Comparison of ENCODE assay signal across 28 mouse cellular contexts in genomic region chr11:19092967-19093745, GRCm38 (mm10).
DNase-seq lines count a peak whose midpoint lies in the region; ATAC-seq lines count a peak whose summit lies in the region.
"Had no signal": no experiment of that assay in that cellular context is flagged by ENCODE, and none has a peak within 500 bp of the region (broad histone marks: within the 10 kb centered on the region; RNA-seq: fewer than 3 reads in every experiment).

No protein-coding gene starts in this region.

- H3K27ac ChIP-seq in embryonic facial prominence, embryonic 11.5 days (replicated peaks; ENCODE audit: low read depth, low read length) = no peak overlapping the region
- H3K27ac ChIP-seq in embryonic facial prominence, embryonic 10.5 days (replicated peaks) = no peak overlapping the region
- no peak overlapping the region for H3K27ac ChIP-seq in forebrain, embryonic 13.5 days
- H3K27ac ChIP-seq in midbrain, embryonic 14.5 days (replicated peaks; ENCODE audit: low read depth, low read length) = no peak overlapping the region
- H3K27ac ChIP-seq in hindbrain, embryonic 12.5 days = no peak overlapping the region
- no peak overlapping the region for H3K27ac ChIP-seq in heart, embryonic 10.5 days
- H3K27ac ChIP-seq: heart, embryonic 13.5 days; hindbrain, embryonic 15.5 days; kidney, embryonic 15.5 days; layer of hippocampus, adult 2 months; liver, embryonic 12.5 days; neural tube, embryonic 15.5 days had no signal

- H3K9me3 ChIP-seq in embryonic facial prominence, embryonic 11.5 days (replicated peaks; ENCODE audit: control insufficient read depth, low read length) = no peaks in the 10 kb centered on the region
- no peaks in the 10 kb centered on the region for H3K9me3 ChIP-seq in embryonic facial prominence, embryonic 10.5 days
- no peaks in the 10 kb centered on the region for H3K9me3 ChIP-seq in forebrain, embryonic 13.5 days (replicated peaks)
- H3K9me3 ChIP-seq in midbrain, embryonic 14.5 days (ENCODE audit: control insufficient read depth, low read length) = no peaks in the 10 kb centered on the region
- H3K9me3 ChIP-seq in hindbrain, embryonic 12.5 days (replicated peaks) = no peaks in the 10 kb centered on the region
- no peaks in the 10 kb centered on the region for H3K9me3 ChIP-seq in heart, embryonic 10.5 days
- H3K9me3 ChIP-seq: heart, embryonic 13.5 days; hindbrain, embryonic 15.5 days; kidney, embryonic 15.5 days; liver, embryonic 12.5 days; neural tube, embryonic 15.5 days had no signal

- H3K4me1 ChIP-seq in embryonic facial prominence, embryonic 11.5 days (ENCODE audit: control insufficient read depth, insufficient read depth, low read length) = no peaks in the 10 kb centered on the region
- peaks cover 11% of the 10 kb centered on the region for H3K4me1 ChIP-seq in embryonic facial prominence, embryonic 10.5 days
- peaks cover 16% of the 10 kb centered on the region for H3K4me1 ChIP-seq in forebrain, embryonic 13.5 days
- 0 out of 2 replicates have a peak, but pooled peaks cover 2% of the 10 kb centered on the region for H3K4me1 ChIP-seq in midbrain, embryonic 14.5 days (ENCODE audit: control insufficient read depth, insufficient read depth, low read length)
- peaks cover 3% of the 10 kb centered on the region; the same call in 1 of the 2 replicates for H3K4me1 ChIP-seq in hindbrain, embryonic 12.5 days
- peaks cover 7% of the 10 kb centered on the region for H3K4me1 ChIP-seq in heart, embryonic 10.5 days
- H3K4me1 ChIP-seq: hindbrain, embryonic 15.5 days; kidney, embryonic 15.5 days; liver, embryonic 12.5 days; neural tube, embryonic 15.5 days had no signal

- no peaks in the 10 kb centered on the region for H3K36me3 ChIP-seq in embryonic facial prominence, embryonic 11.5 days (replicated peaks; ENCODE audit: control insufficient read depth, insufficient read depth, low read depth, low read length)
- no peaks in the 10 kb centered on the region for H3K36me3 ChIP-seq in embryonic facial prominence, embryonic 10.5 days (replicated peaks)
- no peaks in the 10 kb centered on the region for H3K36me3 ChIP-seq in forebrain, embryonic 13.5 days (ENCODE audit: poor library complexity, severe bottlenecking)
- no peaks in the 10 kb centered on the region for H3K36me3 ChIP-seq in midbrain, embryonic 14.5 days (ENCODE audit: control insufficient read depth, insufficient read depth, low read length)
- H3K36me3 ChIP-seq in hindbrain, embryonic 12.5 days = no peaks in the 10 kb centered on the region
- no peaks in the 10 kb centered on the region for H3K36me3 ChIP-seq in heart, embryonic 10.5 days
- H3K36me3 ChIP-seq: heart, embryonic 13.5 days; hindbrain, embryonic 15.5 days; kidney, embryonic 15.5 days; liver, embryonic 12.5 days; neural tube, embryonic 15.5 days had no signal

- no peak overlapping the region for H3K4me3 ChIP-seq in embryonic facial prominence, embryonic 11.5 days (ENCODE audit: low read depth, low read length)
- no peak overlapping the region for H3K4me3 ChIP-seq in embryonic facial prominence, embryonic 10.5 days
- H3K4me3 ChIP-seq in forebrain, embryonic 13.5 days = no peak overlapping the region
- no peak overlapping the region for H3K4me3 ChIP-seq in midbrain, embryonic 14.5 days (replicated peaks; ENCODE audit: low read depth, low read length)
- no peak overlapping the region for H3K4me3 ChIP-seq in hindbrain, embryonic 12.5 days
- H3K4me3 ChIP-seq in heart, embryonic 10.5 days = no peak overlapping the region
- H3K4me3 ChIP-seq: erythroblast, embryonic 14.5 days; heart, embryonic 13.5 days; hindbrain, embryonic 15.5 days; kidney, embryonic 15.5 days; layer of hippocampus, adult 2 months; liver, embryonic 12.5 days; neural tube, embryonic 15.5 days had no signal

- no peaks in the 10 kb centered on the region for H3K27me3 ChIP-seq in embryonic facial prominence, embryonic 11.5 days (ENCODE audit: control insufficient read depth, insufficient read depth, low read length)
- H3K27me3 ChIP-seq in embryonic facial prominence, embryonic 10.5 days (replicated peaks; ENCODE audit: low read depth, poor library complexity, severe bottlenecking) = peaks cover 46% of the 10 kb centered on the region
- peaks cover 62% of the 10 kb centered on the region for H3K27me3 ChIP-seq in forebrain, embryonic 13.5 days
- 0 out of 2 replicates have a peak, but pooled peaks cover 5% of the 10 kb centered on the region for H3K27me3 ChIP-seq in midbrain, embryonic 14.5 days (ENCODE audit: control insufficient read depth, insufficient read depth, low read length)
- H3K27me3 ChIP-seq in hindbrain, embryonic 12.5 days = no peaks in the 10 kb centered on the region
- no peaks in the 10 kb centered on the region for H3K27me3 ChIP-seq in heart, embryonic 10.5 days (ENCODE audit: insufficient read depth, poor library complexity, severe bottlenecking)
- H3K27me3 ChIP-seq: heart, embryonic 13.5 days; hindbrain, embryonic 15.5 days; kidney, embryonic 15.5 days; liver, embryonic 12.5 days; neural tube, embryonic 15.5 days had no signal

- DNase-seq in embryonic facial prominence, embryonic 11.5 days (ENCODE audit: low spot score) = peak; percentile 14
- DNase-seq in embryonic facial prominence, embryonic 10.5 days (ENCODE audit: low spot score) = no peak
- peak; percentile 3 for DNase-seq in 416B (ENCODE audit: low read depth)
- DNase-seq in midbrain, embryonic 14.5 days = peak; percentile 52
- no peak for DNase-seq in thymus, postnatal 0 days (ENCODE audit: low spot score)
- DNase-seq in heart, embryonic 10.5 days (ENCODE audit: low spot score) = no peak
- DNase-seq: adrenal gland, postnatal 14 days; cerebellum, adult 11-12 months; cerebellum, adult 9-11 months; gastrocnemius, postnatal 25 days; heart, postnatal 10 days; kidney, adult 18-20 months; liver, postnatal 0 days; lung, postnatal 36 days; right cerebral cortex, adult 18-20 months; spleen, adult 18-20 months; thymus, adult 18-20 months; thymus, postnatal 36 days had no signal

- 61% methylated on average over 9 of the region's 9 CpGs for WGBS in embryonic facial prominence, embryonic 11.5 days
- 62% methylated on average over 9 of the region's 9 CpGs for WGBS in embryonic facial prominence, embryonic 10.5 days
- WGBS in forebrain, embryonic 13.5 days = 4% methylated on average over 9 of the region's 9 CpGs
- 15% methylated on average over 9 of the region's 9 CpGs for WGBS in midbrain, embryonic 14.5 days
- 61% methylated on average over 9 of the region's 9 CpGs for WGBS in hindbrain, embryonic 12.5 days
- 68% methylated on average over 9 of the region's 9 CpGs for WGBS in heart, embryonic 10.5 days

- H3K4me2 ChIP-seq in embryonic facial prominence, embryonic 11.5 days (ENCODE audit: low read depth, low read length) = no peak overlapping the region
- no peak overlapping the region for H3K4me2 ChIP-seq in forebrain, embryonic 13.5 days
- H3K4me2 ChIP-seq in midbrain, embryonic 14.5 days (ENCODE audit: low read length) = no peak overlapping the region
- no peak overlapping the region for H3K4me2 ChIP-seq in hindbrain, embryonic 12.5 days (replicated peaks)
- H3K4me2 ChIP-seq: heart, embryonic 13.5 days; hindbrain, embryonic 15.5 days; kidney, embryonic 15.5 days; liver, embryonic 12.5 days; neural tube, embryonic 15.5 days had no signal

- ATAC-seq in embryonic facial prominence, embryonic 11.5 days (replicated peaks; ENCODE audit: insufficient number of reproducible peaks, low FRiP score, low TSS enrichment, low read depth) = no peak
- peak; percentile 48; the same call in 1 of the 2 replicates for ATAC-seq in forebrain, embryonic 13.5 days
- no peak for ATAC-seq in midbrain, embryonic 14.5 days (ENCODE audit: low FRiP score, low TSS enrichment)
- ATAC-seq in hindbrain, embryonic 12.5 days (ENCODE audit: low FRiP score) = no peak
- ATAC-seq: CD4-positive, CD25-positive, alpha-beta regulatory T cell, adult 4 months; liver, embryonic 12.5 days; liver, postnatal 0 days had no signal

- no peak overlapping the region for H3K9ac ChIP-seq in embryonic facial prominence, embryonic 11.5 days (replicated peaks; ENCODE audit: low read length)
- no peak overlapping the region for H3K9ac ChIP-seq in forebrain, embryonic 13.5 days
- H3K9ac ChIP-seq in midbrain, embryonic 14.5 days (replicated peaks; ENCODE audit: low read length) = no peak overlapping the region
- no peak overlapping the region for H3K9ac ChIP-seq in hindbrain, embryonic 12.5 days
- H3K9ac ChIP-seq: heart, embryonic 13.5 days; hindbrain, embryonic 15.5 days; kidney, embryonic 15.5 days; liver, embryonic 12.5 days; liver, postnatal 0 days; neural tube, embryonic 15.5 days had no signal

Comparison
In these comparisons a context has a peak if more than half of its experiments do, and no peak if none do; other contexts are left out.
1. DNase-seq: peak in embryonic facial prominence, embryonic 11.5 days (single experiment), 416B (single experiment) and midbrain, embryonic 14.5 days (single experiment); none in embryonic facial prominence, embryonic 10.5 days (single experiment), thymus, postnatal 0 days (single experiment) and heart, embryonic 10.5 days (single experiment).